Mouse (Mus musculus) limb, embryonic 14.5 days (tissue): ENCODE data around the gene Nfkbib. TPM values are rescaled to one million over a fixed set of nuclear protein-coding genes. Genes with fewer than 3 reads are reported as not detected.

Source experiments
- ATAC-seq: fragments of 200-750 bp; cut with Nextera tagmentation; 2 replicates; pipeline ENCODE4 v1.8.0; 2017; ENCODE audit warnings: low read depth, moderate number of reproducible peaks, moderate TSS enrichment; ENCODE audit not compliant: low FRiP score
- DNase-seq: peaks from one replicate; pipeline ENCODE4 v3.0.0-alpha.2; 2015; ENCODE audit warnings: low spot score
- H3K27ac ChIP-seq: fragments of 300-500 bp; sonication (generic); replicated peaks from 2 replicates; pipeline ENCODE4 v1.5.1; 2014; ENCODE audit warnings: low read depth, mild to moderate bottlenecking, low read length, moderate library complexity, mixed read lengths
- H3K27me3 ChIP-seq: fragments of 300-500 bp; sonication (generic); 2 replicates; pipeline ENCODE4 v1.6.1; 2014; ENCODE audit warnings: low read length, mixed read lengths; ENCODE audit not compliant: control insufficient read depth, insufficient read depth
- H3K36me3 ChIP-seq: fragments of 300-500 bp; sonication (generic); 2 replicates; pipeline ENCODE4 v1.6.1; 2014; ENCODE audit warnings: mild to moderate bottlenecking, low read length, moderate library complexity, mixed read lengths; ENCODE audit not compliant: control insufficient read depth, insufficient read depth
- H3K4me1 ChIP-seq: fragments of 300-500 bp; sonication (generic); 2 replicates; pipeline ENCODE4 v1.6.1; 2014; ENCODE audit warnings: antibody characterized with exemption, low read length, mixed read lengths; ENCODE audit not compliant: control insufficient read depth, insufficient read depth
- H3K4me2 ChIP-seq: fragments of 300-500 bp; sonication (generic); replicated peaks from 2 replicates; pipeline ENCODE4 v1.6.1; 2014; ENCODE audit warnings: low read depth, mild to moderate bottlenecking, low read length, moderate library complexity; ENCODE audit not compliant: severe bottlenecking
- H3K4me3 ChIP-seq: fragments of 300-500 bp; sonication (generic); replicated peaks from 2 replicates; pipeline ENCODE4 v1.5.1; 2014; ENCODE audit warnings: low read length
- H3K9ac ChIP-seq: fragments of 300-500 bp; sonication (generic); 2 replicates; pipeline ENCODE4 v1.6.1; 2014; ENCODE audit warnings: mild to moderate bottlenecking, low read depth, low read length, moderate library complexity; ENCODE audit not compliant: severe bottlenecking
- H3K9me3 ChIP-seq: fragments of 300-500 bp; sonication (generic); 2 replicates; pipeline ENCODE4 v1.6.1; 2016; ENCODE audit warnings: low read length; ENCODE audit not compliant: control insufficient read depth
- POLR2A ChIP-seq: fragments of 200-500 bp; IDR thresholded peaks from 2 replicates; pipeline ENCODE4 v1.8.0; 2012; ENCODE audit warnings: inconsistent platforms, mild to moderate bottlenecking, moderate library complexity, borderline replicate concordance; ENCODE audit not compliant: insufficient read depth, insufficient read length; ENCODE audit errors: extremely low read depth
- WGBS: fragments of 180-500 bp; shearing (Covaris S2); extraction: QIAGEN DNeasy Blood & Tissue Kit; methylation state at CpG from one replicate; pipeline ENCODE4 v1.1.7; 2014; 5-methylcytosine and 5-hydroxymethylcytosine counted together
- polyA plus RNA-seq, 2 experiments: library from polyadenylated mRNA; depleted of rRNA in 1 of 2; stranded (reverse) in 1 of 2; unstranded in 1 of 2; fragments of >200 nt; fragmentation: Nextera tagmentation in 1 of 2; extraction: Ambion mirVana in 1 of 2; gene quantifications; 2 replicates each; pipeline versions ENCODE4 v1.2.1 to v1.2.3; 2012 to 2014

Nfkbib gene
- polyA plus RNA-seq, 2 experiments, result 27.4 to 41.9 TPM

- no peak for ATAC-seq
- Histone ChIP-seq H3K4me1 (peaks cover 24% of the 10 kb centered on the region), H3K9ac (peak overlapping the region; percentile 88; the same call in 1 of the 2 replicates), H3K27me3 (no peaks in the 10 kb centered on the region), H3K4me2 (peak overlapping the region; percentile 78), H3K4me3 (peak overlapping the region; percentile 69), H3K36me3 (peaks cover 61% of the 10 kb centered on the region), H3K27ac (no peak overlapping the region), H3K9me3 (no peaks in the 10 kb centered on the region)
- 79% methylated on average over 5 of the region's 5 CpGs for WGBS
- no peak for TF ChIP-seq POLR2A
- DNase-seq, result no peak
These were observed 45.6 kb upstream of the Nfkbib start for GRCm38 (mm10) chr7:28812949-28813348.

GRCm38 (mm10) chr7:28812436-28812835 is 45.1 kb upstream of the Nfkbib start:
- H3K4me2 ChIP-seq, result peak overlapping the region; percentile 78
- H3K4me3 ChIP-seq, result peak overlapping the region; percentile 69
- peaks cover 28% of the 10 kb centered on the region for H3K4me1 ChIP-seq
- H3K27ac ChIP-seq, result no peak overlapping the region
- H3K27me3 ChIP-seq, result no peaks in the 10 kb centered on the region
- 69% methylated on average over 4 of the region's 4 CpGs for WGBS
- peaks cover 55% of the 10 kb centered on the region for H3K36me3 ChIP-seq
- peak overlapping the region; percentile 88; the same call in 1 of the 2 replicates for H3K9ac ChIP-seq
- no peaks in the 10 kb centered on the region for H3K9me3 ChIP-seq
- no peak for ATAC-seq
- no peak for TF ChIP-seq POLR2A
- no peak for DNase-seq

- Histone ChIP-seq H3K27ac (no peak overlapping the region; the same call in 1 of the 2 replicates), H3K9ac (peak overlapping the region; percentile 88), H3K4me3 (peak overlapping the region; percentile 69), H3K36me3 (peaks cover 49% of the 10 kb centered on the region), H3K4me1 (peaks cover 22% of the 10 kb centered on the region), H3K27me3 (no peaks in the 10 kb centered on the region), H3K9me3 (no peaks in the 10 kb centered on the region), H3K4me2 (peak overlapping the region; percentile 78)
- 10% methylated on average over 7 of the region's 7 CpGs for WGBS
- ATAC-seq (no peak), DNase-seq (no peak)
- TF ChIP-seq POLR2A, result no peak
These were observed 44.4 kb upstream of the Nfkbib start for GRCm38 (mm10) chr7:28811640-28812275.

DNA sequence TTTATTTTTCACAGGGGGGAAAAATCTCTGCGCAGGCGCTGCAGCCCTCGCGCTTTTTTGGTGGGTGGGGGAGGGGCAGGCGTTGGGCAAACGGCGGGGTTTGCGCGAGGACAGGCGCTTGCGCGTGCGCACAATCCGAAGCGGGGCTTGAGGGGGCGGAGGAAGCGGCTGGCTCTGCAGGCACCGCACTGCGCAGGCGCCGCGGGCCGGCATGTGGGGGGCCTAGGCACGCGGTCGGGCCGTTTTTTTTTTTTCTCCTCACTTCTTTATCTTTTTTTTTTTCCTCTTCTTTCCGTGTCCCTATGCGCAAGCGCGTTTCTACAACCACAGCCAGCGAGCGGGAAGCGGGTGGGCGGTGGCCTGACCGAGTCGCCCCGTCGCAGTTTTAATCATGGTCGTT is 43.9 kb upstream of the Nfkbib start:
- ATAC-seq, result peak; percentile 28
- WGBS, result 0% methylated on average over 31 of the region's 40 CpGs
- no peaks in the 10 kb centered on the region for H3K9me3 ChIP-seq
- peak overlapping the region; percentile 69 for H3K4me3 ChIP-seq
- H3K36me3 ChIP-seq, result peaks cover 43% of the 10 kb centered on the region
- no peaks in the 10 kb centered on the region for H3K27me3 ChIP-seq
- H3K27ac ChIP-seq, result peak overlapping the region; percentile 96
- H3K4me1 ChIP-seq, result peaks cover 20% of the 10 kb centered on the region
- H3K4me2 ChIP-seq, result peak overlapping the region; percentile 78
- peak overlapping the region; percentile 88 for H3K9ac ChIP-seq
- TF ChIP-seq POLR2A, result no peak
- peak; percentile 96 for DNase-seq

DNA sequence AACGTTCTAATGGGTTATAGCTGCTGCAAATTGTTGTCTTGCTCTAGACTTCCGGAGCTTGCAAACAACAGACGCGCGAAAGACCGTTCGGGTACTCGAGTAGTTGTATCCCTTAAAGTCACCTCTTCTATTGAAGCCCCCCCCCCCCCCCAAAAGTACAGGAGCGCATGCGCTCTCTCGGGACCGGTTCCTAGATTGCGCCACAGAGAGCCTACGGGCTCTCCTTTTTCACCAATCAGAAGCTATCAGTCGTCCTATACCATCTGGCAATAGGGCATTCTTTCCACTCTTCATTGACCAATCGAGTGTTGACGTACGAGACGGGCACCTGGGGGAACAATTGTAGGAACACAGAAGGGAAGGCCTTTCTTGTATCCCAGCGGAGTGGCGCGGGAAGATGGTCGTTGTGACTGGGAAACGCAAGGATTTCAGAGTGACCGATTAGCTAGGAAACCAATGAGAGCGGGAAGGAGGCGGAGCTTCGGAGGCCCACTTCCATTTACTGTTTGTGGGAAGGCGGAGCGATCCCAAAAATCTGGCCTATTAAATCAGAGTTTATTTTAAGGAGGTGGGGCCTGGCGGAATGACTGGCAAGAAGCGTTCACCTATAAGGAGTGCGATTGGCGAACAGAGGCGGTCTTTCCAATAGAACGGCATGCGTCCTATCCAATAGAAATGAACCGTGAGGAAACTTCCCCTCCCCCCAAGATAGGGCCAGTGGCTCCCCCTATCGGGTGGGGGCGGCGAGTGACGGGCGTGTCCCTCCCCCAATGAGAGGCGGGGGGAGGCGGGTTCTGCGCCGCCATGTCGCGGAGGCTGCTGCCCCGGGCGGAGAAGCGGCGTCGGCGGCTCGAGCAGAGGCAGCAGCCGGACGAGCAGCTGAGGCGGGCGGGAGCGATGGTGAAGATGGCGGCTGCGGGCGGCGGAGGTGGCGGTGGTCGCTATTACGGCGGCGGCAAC is 43.1 kb upstream of the Nfkbib start:
- 1% methylated on average over 70 of the region's 70 CpGs for WGBS
- Histone ChIP-seq H3K9me3 (no peaks in the 10 kb centered on the region), H3K4me1 (peaks cover 20% of the 10 kb centered on the region), H3K27ac (peak overlapping the region; percentile 100), H3K4me2 (peak overlapping the region; percentile 94), H3K27me3 (no peaks in the 10 kb centered on the region), H3K9ac (peak overlapping the region; percentile 88), H3K36me3 (peaks cover 35% of the 10 kb centered on the region), H3K4me3 (peak overlapping the region; percentile 69)
- DNase-seq (peak; percentile 100), ATAC-seq (peak; percentile 91)
- TF ChIP-seq POLR2A, result peak; percentile 86
